Mouse (Mus musculus) right cerebral cortex, adult 2 months (tissue): Measurements from ENCODE around the gene Dennd4a.

Source experiments
- DNase-seq, 2 experiments: peaks; one replicate each; pipeline ENCODE4 v3.0.0; 2021 to 2022; ENCODE audit warnings: low spot score in 2 of 2

Dennd4a gene

DNA sequence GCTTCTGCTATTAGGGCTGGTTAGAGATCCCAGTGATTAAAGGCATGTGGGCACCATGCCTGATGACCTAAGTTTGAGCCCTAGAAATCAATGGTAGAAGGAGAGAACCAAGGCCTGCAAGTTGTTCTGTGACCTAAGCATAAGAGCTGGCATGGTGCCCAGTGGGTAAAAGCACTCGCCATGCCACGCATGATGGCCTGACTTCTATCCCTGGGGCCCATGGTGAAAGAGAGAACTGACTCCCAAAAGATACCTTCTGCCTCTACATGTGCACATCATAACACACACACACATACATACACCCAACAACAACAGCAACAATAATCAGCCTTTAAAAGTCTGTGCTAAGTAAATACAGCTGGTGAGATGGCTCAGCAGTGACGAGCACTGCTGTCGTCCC is 102.3 kb downstream of the Dennd4a start:
- DNase-seq: no peak

DNA sequence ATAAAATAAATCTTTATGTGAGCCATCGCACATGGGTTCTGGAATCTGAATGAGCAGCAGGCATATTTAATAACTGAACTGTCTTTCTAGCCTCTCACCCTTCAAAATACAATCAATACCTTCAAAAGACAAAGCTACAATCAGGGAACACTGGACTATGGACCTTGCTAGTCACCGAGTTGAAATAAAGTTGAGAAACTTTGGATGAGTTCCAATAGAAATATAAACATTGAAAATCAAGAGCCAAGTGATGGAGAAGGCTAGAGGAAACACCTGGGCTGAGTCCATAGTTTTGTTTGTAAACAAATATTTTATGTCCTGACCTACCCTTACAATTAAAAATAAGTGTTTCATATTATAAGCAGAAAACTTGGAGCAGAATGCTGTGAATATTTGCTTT is 102.8 kb downstream of the Dennd4a start:
- DNase-seq: no peak

DNA sequence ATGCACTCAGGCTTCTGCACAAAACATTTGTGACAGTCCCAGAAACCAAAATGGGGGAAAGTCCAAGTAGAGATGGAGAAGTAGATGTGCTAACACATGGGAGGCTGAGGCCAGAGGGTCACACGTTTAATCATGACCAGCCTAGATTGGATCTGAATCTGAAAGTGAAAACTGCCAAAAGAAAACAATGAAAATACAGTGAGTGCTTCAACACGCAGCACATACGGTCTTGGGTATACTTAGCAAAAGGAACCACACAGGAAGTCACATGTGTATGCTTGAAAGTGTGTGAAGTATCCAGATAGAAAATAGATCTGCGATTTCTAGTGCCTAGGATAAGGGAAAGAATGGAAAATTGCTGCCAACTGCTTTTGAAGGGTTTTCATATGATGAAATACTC is 103.5 kb downstream of the Dennd4a start:
- no peak for DNase-seq

GRCm38 (mm10) chr9:64918560-64918959 is 107.4 kb downstream of the Dennd4a start:
- no peak for DNase-seq

DNA sequence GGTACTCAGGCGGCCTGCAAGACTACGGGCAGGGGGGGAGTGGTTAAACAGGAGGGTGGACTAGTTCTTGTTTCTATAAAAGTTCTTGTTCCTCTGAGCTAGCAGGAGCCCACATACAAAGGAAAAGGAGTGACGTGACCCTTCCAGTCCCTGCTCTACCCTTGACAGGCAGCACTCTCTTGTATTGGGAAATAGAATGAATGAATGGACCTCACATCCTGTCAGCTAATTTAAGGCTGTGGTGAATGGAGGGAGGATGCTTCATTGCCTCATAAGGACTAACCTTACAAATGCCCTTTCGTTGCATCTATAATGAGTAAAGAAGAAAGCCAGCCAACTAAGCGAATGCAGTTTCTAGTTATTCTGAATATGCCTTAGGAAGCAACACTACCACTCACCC is 114.6 kb downstream of the Dennd4a start:
- no peak for DNase-seq

- peak; percentile 84 to 86 for DNase-seq
Observed at GRCm38 (mm10) chr9:64926201-64926991, 115.3 kb downstream of the Dennd4a start.

DNA sequence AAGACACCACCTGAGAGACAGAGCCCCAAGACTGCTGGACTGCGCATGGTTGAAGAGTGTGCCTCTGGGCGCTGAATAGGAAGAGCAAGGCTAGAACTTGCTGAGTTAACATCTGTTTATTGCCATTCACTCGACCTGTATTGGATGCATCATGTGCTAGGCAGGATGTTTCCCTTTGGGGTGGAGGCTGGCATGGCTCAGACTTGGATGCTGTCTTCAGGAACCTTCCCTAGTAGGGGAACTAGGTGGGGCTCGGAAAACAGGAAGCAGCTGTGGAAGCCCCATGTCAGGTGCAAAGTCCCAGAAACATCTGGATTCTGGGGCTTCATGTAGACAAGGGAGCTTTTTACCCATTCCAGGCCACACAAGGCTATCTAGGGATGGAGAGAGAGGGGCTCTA is 119.1 kb downstream of the Dennd4a start:
- DNase-seq: no peak

- no peak for DNase-seq
Observed at GRCm38 (mm10) chr9:64931751-64932610, 120.8 kb downstream of the Dennd4a start.

DNA sequence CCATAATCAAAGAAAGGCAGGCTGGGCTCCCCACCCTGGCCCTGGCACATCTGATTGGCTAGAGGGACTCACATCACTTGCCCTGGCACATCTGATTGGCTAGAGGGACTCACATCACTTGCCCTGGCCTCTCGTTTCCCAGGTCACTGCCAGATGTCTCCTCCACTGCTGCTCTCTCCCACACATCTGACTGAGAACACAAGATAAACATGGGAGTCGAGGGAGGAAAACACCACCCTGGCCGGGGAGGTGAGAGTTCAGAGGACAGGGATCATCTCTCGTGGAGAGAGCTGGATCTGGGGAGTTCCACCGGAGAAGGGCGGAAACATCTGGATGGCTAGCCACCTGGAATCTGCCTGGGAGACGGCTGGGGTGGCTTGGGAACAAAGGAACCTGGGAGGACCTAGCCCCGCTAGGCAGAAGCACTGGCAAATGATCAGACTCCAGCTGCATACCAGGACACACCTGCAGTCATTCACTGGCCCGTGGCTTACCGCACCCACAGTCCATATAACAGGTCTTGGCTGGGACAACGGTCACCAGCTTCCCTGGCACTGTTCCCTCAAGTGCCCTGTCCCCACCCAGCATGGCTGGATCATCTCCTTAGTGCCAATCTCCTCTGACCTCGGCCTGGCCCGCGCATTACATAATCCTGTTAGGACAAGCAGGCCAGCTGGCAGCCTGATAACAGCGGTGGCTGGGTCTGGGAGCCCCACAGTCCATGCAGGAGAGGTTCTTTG is 123.0 kb downstream of the Dennd4a start:
- DNase-seq: no peak

- peak; percentile 62 to 74 for DNase-seq
Observed at GRCm38 (mm10) chr9:64936508-64936907, 125.4 kb downstream of the Dennd4a start.

GRCm38 (mm10) chr9:64937491-64937890 is 126.4 kb downstream of the Dennd4a start:
- no peak for DNase-seq

DNA sequence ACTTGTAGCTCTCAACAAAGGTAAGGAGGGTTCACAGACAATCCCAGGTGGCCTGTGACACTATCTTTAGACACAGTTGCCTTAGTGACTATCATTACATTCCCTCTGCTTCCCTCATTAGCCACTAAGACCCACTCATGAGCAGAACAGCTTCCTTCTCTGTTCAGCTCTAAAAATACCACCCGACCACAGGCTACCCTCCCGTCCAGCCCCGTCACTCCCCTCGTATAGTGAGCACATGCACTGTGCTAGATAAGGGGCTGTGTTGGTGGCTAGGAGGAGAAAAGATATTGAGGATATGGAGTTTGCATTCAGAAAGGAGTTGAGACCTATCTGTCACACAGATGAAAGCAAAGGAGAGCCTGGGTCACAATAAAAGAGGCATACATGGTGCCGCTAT is 127.4 kb downstream of the Dennd4a start:
- no peak for DNase-seq

DNA sequence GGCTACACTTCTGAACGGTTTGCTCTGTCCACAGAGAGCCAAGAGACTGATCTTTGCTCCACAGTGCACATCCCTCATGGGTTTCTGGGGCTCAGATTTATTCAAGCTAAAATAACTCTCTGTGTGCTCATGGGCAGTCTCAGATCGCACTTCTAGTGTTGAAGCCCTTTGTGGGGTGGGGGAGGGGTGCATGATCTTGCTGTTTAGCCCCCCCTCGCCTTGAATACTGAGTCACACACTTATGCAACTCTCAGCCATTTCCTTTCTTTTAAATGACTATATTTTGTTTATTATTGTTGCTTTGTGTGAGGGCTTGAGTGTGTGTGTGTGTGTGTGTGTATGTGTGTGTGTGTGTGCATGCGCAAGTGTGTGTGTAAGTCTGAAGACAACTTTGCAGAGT is 128.1 kb downstream of the Dennd4a start:
- DNase-seq: no peak

- no peak for DNase-seq
Observed at GRCm38 (mm10) chr9:64939790-64940189, 128.7 kb downstream of the Dennd4a start.

DNA sequence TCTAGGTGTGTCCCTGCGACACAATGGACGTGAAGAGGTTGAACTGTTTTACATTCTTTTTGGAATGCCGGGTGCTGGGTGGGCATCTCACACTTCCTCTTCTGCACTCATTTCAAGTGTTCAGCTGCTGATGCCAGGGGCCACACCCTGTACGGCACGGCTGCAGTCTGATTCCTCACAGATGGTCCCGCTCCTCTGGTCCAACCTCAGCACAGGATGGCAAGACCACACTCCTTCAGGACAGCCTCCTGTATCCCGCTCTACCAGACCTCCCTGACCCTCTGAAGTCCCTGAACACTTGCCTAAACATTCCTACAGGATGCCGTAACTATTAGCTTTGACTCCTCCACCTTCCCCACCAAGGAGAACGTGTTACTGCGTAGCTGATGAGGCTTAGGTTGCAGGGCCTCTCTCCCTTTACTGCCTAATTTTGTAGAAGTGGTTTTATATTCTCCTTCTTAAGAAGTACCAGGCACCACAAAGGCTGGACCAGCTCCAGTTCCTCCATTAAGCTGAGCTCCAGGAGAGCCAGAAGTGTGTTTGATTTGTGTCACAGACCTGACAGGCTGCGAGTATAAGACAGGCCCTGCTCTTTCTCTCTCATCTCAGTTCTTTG is 129.7 kb downstream of the Dennd4a start:
- no peak for DNase-seq

GRCm38 (mm10) chr9:64941650-64942049 is 130.5 kb downstream of the Dennd4a start:
- no peak for DNase-seq

DNA sequence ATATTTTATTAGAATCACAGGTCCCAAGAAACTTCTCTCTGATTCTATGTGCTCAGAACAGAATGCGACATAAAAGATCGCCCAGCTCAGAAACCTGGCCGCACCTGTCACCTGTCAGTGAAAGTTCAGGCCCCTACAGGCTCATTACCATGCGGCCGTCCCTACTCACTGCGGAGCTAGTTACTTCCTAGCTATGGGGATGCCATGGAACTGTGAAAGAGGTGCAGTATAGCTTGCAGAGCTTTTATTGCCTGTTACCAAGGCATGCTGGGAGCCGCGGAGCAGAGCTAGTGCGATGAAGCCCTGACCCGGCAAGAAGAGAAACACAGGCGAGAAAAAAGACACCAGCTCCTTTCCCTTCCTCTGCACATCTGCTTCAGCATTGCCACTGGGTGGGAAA is 132.9 kb downstream of the Dennd4a start:
- no peak for DNase-seq

- no peak for DNase-seq
Observed at GRCm38 (mm10) chr9:64947483-64948095, 136.4 kb downstream of the Dennd4a start.

DNA sequence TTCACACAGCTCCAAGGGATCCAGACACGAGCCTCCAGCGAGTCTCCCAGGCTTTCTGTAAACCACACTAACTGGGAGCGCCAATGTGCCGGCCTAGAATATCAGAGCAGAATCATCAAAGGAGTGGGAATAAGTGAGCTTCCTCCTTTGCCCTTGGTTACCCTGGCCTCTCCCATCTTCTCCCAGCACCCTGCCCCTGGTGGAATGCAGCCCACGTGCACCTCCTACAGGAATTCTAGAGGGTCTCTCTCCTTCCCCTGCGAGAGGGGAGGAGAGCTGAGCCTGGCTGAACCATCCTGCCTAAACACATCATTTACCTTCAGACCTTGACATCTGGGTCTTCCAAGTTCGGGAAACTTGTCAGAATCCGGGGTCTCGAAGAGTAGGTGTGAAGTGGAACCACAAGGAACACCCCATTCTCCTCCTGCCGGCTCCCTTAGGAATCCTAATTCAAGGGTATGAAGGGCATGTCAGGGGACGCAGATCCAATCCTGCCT is 140.1 kb downstream of the Dennd4a start, which contains the start of gene Slc24a1:
TSS of gene Slc24a1 (minus strand) at position 447 of the 497 bp plus-strand sequence.
- no peak for DNase-seq

GRCm38 (mm10) chr9:64952055-64952454 is 140.9 kb downstream of the Dennd4a start:
- no peak for DNase-seq

- no peak for DNase-seq
Observed at GRCm38 (mm10) chr9:64953190-64953589, 142.1 kb downstream of the Dennd4a start.
